In the genomic region with DNA sequence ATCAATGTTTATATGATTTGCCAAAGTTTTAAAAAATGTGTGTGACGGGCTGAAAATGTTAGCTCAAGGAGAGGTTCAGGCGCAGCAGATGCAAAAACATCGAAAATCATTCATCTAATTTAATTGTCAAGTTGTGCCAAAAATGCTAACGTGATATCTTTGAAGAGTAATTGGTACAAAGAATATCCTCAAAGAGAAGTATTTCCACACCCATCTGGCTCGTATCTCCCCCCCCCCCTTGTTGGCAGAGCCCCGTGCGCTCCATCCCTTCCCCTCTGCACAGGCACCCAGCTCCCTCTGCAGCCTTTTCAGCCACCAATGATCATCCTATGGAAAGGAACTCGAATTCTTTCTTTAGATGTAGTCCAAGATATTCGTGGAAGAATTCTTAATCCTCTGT, we compare ENCODE assay signal across 17 mouse cellular contexts.
"Had no signal": no experiment of that assay in that cellular context is flagged by ENCODE, and none has a peak within 500 bp of the region (broad histone marks: within the 10 kb centered on the region; RNA-seq: fewer than 3 reads in every experiment).

No protein-coding gene starts in this region.

- H3K27me3 ChIP-seq: liver, embryonic 13.5 days; stomach, embryonic 15.5 days had no signal

- H3K36me3 ChIP-seq: liver, embryonic 13.5 days; midbrain, embryonic 12.5 days; neural tube, embryonic 13.5 days; stomach, embryonic 15.5 days had no signal

- ATAC-seq: midbrain, embryonic 16.5 days had no signal

- H3K4me3 ChIP-seq: layer of hippocampus, adult 2 months; liver, embryonic 13.5 days; midbrain, embryonic 12.5 days; myocyte; neural tube, embryonic 13.5 days; stomach, embryonic 15.5 days had no signal

- H3K27ac ChIP-seq: kidney, postnatal 0 days; layer of hippocampus, adult 2 months; liver, embryonic 13.5 days; midbrain, embryonic 12.5 days; neural tube, embryonic 13.5 days; stomach, embryonic 15.5 days had no signal

- H3K9me3 ChIP-seq: liver, embryonic 13.5 days; midbrain, embryonic 12.5 days; neural tube, embryonic 13.5 days; stomach, embryonic 15.5 days had no signal

- H3K9ac ChIP-seq: liver, embryonic 13.5 days; midbrain, embryonic 12.5 days; neural tube, embryonic 13.5 days; stomach, embryonic 15.5 days had no signal

- DNase-seq: kidney, postnatal 25 days; layer of hippocampus, adult 9-11 months; liver, embryonic 13.5 days; lung, adult 2 months; lung, postnatal 14 days; lung, postnatal 4 days; retina, postnatal 1 day; right cerebral cortex, postnatal 25 days; spleen, adult 18-20 months; thymus, postnatal 25 days had no signal

- H3K4me1 ChIP-seq: liver, embryonic 13.5 days had no signal

- H3K4me2 ChIP-seq: liver, embryonic 13.5 days; midbrain, embryonic 12.5 days; neural tube, embryonic 13.5 days; stomach, embryonic 15.5 days had no signal
